Mouse (Mus musculus): ENCODE data around the gene Ppan. TPM values are rescaled to one million over a fixed set of nuclear protein-coding genes. Genes with fewer than 3 reads are reported as not detected.

Gene Ppan
- polyA plus RNA-seq, 1 experiment: 76.9 TPM

DNA sequence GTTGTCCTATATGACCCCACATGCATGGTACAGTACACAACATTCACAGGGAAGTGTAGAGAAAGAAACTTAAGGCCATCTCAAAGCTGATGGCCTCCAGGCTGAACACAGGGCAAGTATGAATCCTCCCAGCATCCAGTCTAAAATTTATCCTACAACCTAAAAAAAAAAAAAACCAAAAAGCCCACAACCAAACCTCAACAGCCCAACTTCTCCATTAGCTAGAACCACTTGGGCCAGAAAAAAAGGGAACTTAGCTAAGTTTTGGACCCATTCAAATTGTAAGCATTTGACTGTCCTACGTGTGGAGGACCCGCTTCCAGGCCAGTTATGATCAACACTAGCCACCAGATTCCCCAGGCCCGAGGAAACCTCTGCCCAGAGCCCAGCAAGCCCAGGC is 35.3 kb downstream of the Ppan start:
- no peak overlapping the region for H3K9ac ChIP-seq (ENCODE audit: low read depth, poor library complexity, severe bottlenecking)
- H3K27ac ChIP-seq (ENCODE audit: insufficient read depth, low read length): no peak overlapping the region
- H3K36me3 ChIP-seq (ENCODE audit: control insufficient read depth, insufficient read depth, low read length, poor library complexity, severe bottlenecking): peaks cover 92% of the 10 kb centered on the region
- no peaks in the 10 kb centered on the region for H3K9me3 ChIP-seq (replicated peaks; ENCODE audit: control insufficient read depth, insufficient read depth, low read length, poor library complexity, severe bottlenecking)
- no peaks in the 10 kb centered on the region for H3K4me1 ChIP-seq (ENCODE audit: control insufficient read depth, insufficient read depth, low read length)
- no peaks in the 10 kb centered on the region for H3K27me3 ChIP-seq (ENCODE audit: control insufficient read depth, insufficient read depth, low read length, poor library complexity, severe bottlenecking)
- TF ChIP-seq EP300 (IDR thresholded peaks at IDR 0.05; ENCODE audit: insufficient read depth, low read depth, low read length): no peak
- no peak for TF ChIP-seq POLR2A (IDR thresholded peaks at IDR 0.05; ENCODE audit: insufficient read depth, low read length)
- no peak for TF ChIP-seq CTCF (IDR thresholded peaks at IDR 0.05; ENCODE audit: low read depth, low read length)
- no peak overlapping the region for H3K4me3 ChIP-seq (ENCODE audit: low read depth, low read length)

Other genes with a start within 250 kb of the Ppan start
- gene Ubl5, start 245.3 kb upstream of the Ppan start, polyA plus RNA-seq (2011; ENCODE audit: insufficient read depth, insufficient read length, low read depth, missing spikeins): 288 and 314 TPM in 2 replicates
- 19.6 and 20.2 TPM in 2 replicates for gene Fbxl12, start 243.4 kb upstream of the Ppan start, polyA plus RNA-seq (2011; ENCODE audit: insufficient read depth, insufficient read length, low read depth, missing spikeins)
- gene Pin1, start 236.1 kb upstream of the Ppan start, polyA plus RNA-seq (2011; ENCODE audit: insufficient read depth, insufficient read length, low read depth, missing spikeins): 17.6 and 20.9 TPM in 2 replicates
- gene Olfm2, start 141.8 kb upstream of the Ppan start, polyA plus RNA-seq (2011; ENCODE audit: insufficient read depth, insufficient read length, low read depth, missing spikeins): 3.3 and 4.4 TPM in 2 replicates
- 1.3 and 1.6 TPM in 2 replicates for gene Col5a3, start 73.1 kb upstream of the Ppan start, polyA plus RNA-seq (2011; ENCODE audit: insufficient read depth, insufficient read length, low read depth, missing spikeins)
- not detected in 2 replicates for gene Rdh8, start 69.7 kb upstream of the Ppan start, polyA plus RNA-seq (2011; ENCODE audit: insufficient read depth, insufficient read length, low read depth, missing spikeins)
- 20.5 and 23.9 TPM in 2 replicates for gene A230050P20Rik, start 19.5 kb upstream of the Ppan start, polyA plus RNA-seq (2011; ENCODE audit: insufficient read depth, insufficient read length, low read depth, missing spikeins)
- gene Angptl6, start 8.4 kb upstream of the Ppan start, polyA plus RNA-seq (2011; ENCODE audit: insufficient read depth, insufficient read length, low read depth, missing spikeins): 1.3 and 2.0 TPM in 2 replicates
- gene Eif3g, start 10.4 kb downstream of the Ppan start, polyA plus RNA-seq (2011; ENCODE audit: insufficient read depth, insufficient read length, low read depth, missing spikeins): 206 and 216 TPM in 2 replicates
- 115 and 120 TPM in 2 replicates for gene Dnmt1, start 71.7 kb downstream of the Ppan start, polyA plus RNA-seq (2011; ENCODE audit: insufficient read depth, insufficient read length, low read depth, missing spikeins)
- gene S1pr2, start 88.6 kb downstream of the Ppan start, polyA plus RNA-seq (2011; ENCODE audit: insufficient read depth, insufficient read length, low read depth, missing spikeins): 14.1 and 19.9 TPM in 2 replicates
- gene Mrpl4, start 114.6 kb downstream of the Ppan start, polyA plus RNA-seq (2011; ENCODE audit: insufficient read depth, insufficient read length, low read depth, missing spikeins): 45.1 and 50.9 TPM in 2 replicates
- gene Icam1, start 127.8 kb downstream of the Ppan start, polyA plus RNA-seq (2011; ENCODE audit: insufficient read depth, insufficient read length, low read depth, missing spikeins): 24.9 and 25.7 TPM in 2 replicates
- 1.3 TPM in 1 of 2 replicates, not detected in the other for gene Icam4, start 141.2 kb downstream of the Ppan start, polyA plus RNA-seq (2011; ENCODE audit: insufficient read depth, insufficient read length, low read depth, missing spikeins)
- 0.94 and 1.3 TPM in 2 replicates for gene Icam5, start 143.9 kb downstream of the Ppan start, polyA plus RNA-seq (2011; ENCODE audit: insufficient read depth, insufficient read length, low read depth, missing spikeins)
- 2.5 TPM in 1 of 2 replicates, not detected in the other for gene Zglp1, start 178.9 kb downstream of the Ppan start, polyA plus RNA-seq (2011; ENCODE audit: insufficient read depth, insufficient read length, low read depth, missing spikeins)
- 1.0 and 1.4 TPM in 2 replicates for gene Gm49373, start 184.9 kb downstream of the Ppan start, polyA plus RNA-seq (2011; ENCODE audit: insufficient read depth, insufficient read length, low read depth, missing spikeins)
- gene Fdx1l, start 185.4 kb downstream of the Ppan start, polyA plus RNA-seq (2011; ENCODE audit: insufficient read depth, insufficient read length, low read depth, missing spikeins): 25.9 and 38.8 TPM in 2 replicates
- 4.7 and 6.3 TPM in 2 replicates for gene Gm38431, start 203.8 kb downstream of the Ppan start, polyA plus RNA-seq (2011; ENCODE audit: insufficient read depth, insufficient read length, low read depth, missing spikeins)
- 60.7 and 61.9 TPM in 2 replicates for gene Raver1, start 203.8 kb downstream of the Ppan start, polyA plus RNA-seq (2011; ENCODE audit: insufficient read depth, insufficient read length, low read depth, missing spikeins)
- 15.5 and 17.8 TPM in 2 replicates for gene Tyk2, start 243.1 kb downstream of the Ppan start, polyA plus RNA-seq (2011; ENCODE audit: insufficient read depth, insufficient read length, low read depth, missing spikeins)

All from ES-Bruce4 (cell line).